Mouse (Mus musculus) forebrain, embryonic 13.5 days (tissue): ENCODE measurements around the gene Tmc8. TPM values are rescaled to one million over a fixed set of nuclear protein-coding genes. Genes with fewer than 3 reads are reported as not detected.

Source experiments
- ATAC-seq: fragments of 200-750 bp; cut with Nextera tagmentation; 2 replicates; pipeline ENCODE4 v1.8.0; 2017
- H3K27ac ChIP-seq: fragments of 300-500 bp; sonication (generic); 2 replicates; pipeline ENCODE4 v1.5.1; 2015; ENCODE audit warnings: inconsistent platforms, mild to moderate bottlenecking, moderate library complexity
- H3K27me3 ChIP-seq: fragments of 300-500 bp; sonication (generic); 2 replicates; pipeline ENCODE4 v1.6.1; 2015; ENCODE audit warnings: mild to moderate bottlenecking, inconsistent platforms
- H3K36me3 ChIP-seq: fragments of 300-500 bp; sonication (generic); 2 replicates; pipeline ENCODE4 v1.6.1; 2015; ENCODE audit warnings: mild to moderate bottlenecking, inconsistent platforms; ENCODE audit not compliant: poor library complexity, severe bottlenecking
- H3K4me1 ChIP-seq: fragments of 300-500 bp; sonication (generic); 2 replicates; pipeline ENCODE4 v1.6.1; 2015; ENCODE audit warnings: inconsistent platforms
- H3K4me2 ChIP-seq: fragments of 300-500 bp; sonication (generic); 2 replicates; pipeline ENCODE4 v1.6.1; 2015; ENCODE audit warnings: inconsistent platforms, mild to moderate bottlenecking, moderate library complexity
- H3K4me3 ChIP-seq: fragments of 300-500 bp; sonication (generic); 2 replicates; pipeline ENCODE4 v1.5.1; 2015; ENCODE audit warnings: mild to moderate bottlenecking, inconsistent platforms
- H3K9ac ChIP-seq: fragments of 300-500 bp; sonication (generic); 2 replicates; pipeline ENCODE4 v1.6.1; 2015; ENCODE audit warnings: mild to moderate bottlenecking, inconsistent platforms
- H3K9me3 ChIP-seq: fragments of 300-500 bp; sonication (generic); replicated peaks from 2 replicates; pipeline ENCODE4 v1.6.1; 2016; ENCODE audit warnings: inconsistent platforms
- WGBS: fragments of 180-500 bp; shearing (Covaris S2); methylation state at CpG from one replicate; pipeline ENCODE4 v1.1.7; 2015; 5-methylcytosine and 5-hydroxymethylcytosine counted together
- polyA plus RNA-seq: library from polyadenylated mRNA; unstranded; fragments of >200 nt; fragmentation: Nextera tagmentation; extraction: Ambion mirVana; gene quantifications from 2 replicates; pipeline ENCODE4 v1.2.1, GENCODE M21; 2015

Tmc8 gene
- polyA plus RNA-seq, 1 experiment from 2014 or later, result 0.45 TPM

DNA sequence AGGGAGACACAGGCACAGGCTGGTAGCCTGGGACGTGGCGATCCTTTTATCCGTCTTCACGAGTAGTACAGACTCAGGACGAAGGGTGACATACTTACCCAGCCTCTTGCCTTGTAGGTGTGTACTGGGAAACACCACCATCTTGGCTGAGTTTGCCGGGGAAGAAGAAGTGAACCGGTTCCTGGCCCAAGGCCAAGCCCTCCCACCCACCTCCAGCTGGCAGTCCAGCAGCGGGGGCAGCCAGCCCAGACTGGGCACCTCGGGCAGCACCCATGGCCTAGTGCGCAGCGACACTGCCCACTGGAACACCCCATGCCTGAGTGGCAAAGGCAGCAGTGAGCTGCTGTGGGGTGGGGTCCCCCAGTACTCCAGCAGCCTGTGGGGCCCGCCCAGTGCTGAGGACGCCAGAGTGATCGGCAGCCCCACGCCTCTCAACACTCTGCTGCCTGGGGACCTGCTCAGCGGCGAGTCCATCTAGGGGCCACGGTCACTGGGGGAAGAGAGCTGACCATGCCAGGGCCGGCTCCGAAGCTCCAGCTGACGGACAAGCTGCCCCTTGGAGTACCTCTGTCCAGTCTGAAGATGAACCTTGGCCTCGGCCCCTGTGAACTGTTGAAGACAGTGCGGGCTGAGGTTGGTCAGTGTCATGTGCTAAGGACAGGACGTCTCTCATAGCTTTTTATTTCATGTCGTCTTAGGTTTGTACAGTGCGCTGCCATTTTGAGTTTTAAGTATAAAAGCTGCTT lies 21.3 kb upstream of the Tmc8 start:
- Histone ChIP-seq H3K4me2 (no peak overlapping the region), H3K9ac (no peak overlapping the region), H3K9me3 (no peaks in the 10 kb centered on the region), H3K27ac (peak overlapping the region; percentile 31; the same call in 1 of the 2 replicates), H3K4me1 (no peaks in the 10 kb centered on the region), H3K4me3 (no peak overlapping the region), H3K27me3 (no peaks in the 10 kb centered on the region), H3K36me3 (peaks cover 97% of the 10 kb centered on the region)
- 90% methylated on average over 26 of the region's 26 CpGs for WGBS
- ATAC-seq, result no peak

DNA sequence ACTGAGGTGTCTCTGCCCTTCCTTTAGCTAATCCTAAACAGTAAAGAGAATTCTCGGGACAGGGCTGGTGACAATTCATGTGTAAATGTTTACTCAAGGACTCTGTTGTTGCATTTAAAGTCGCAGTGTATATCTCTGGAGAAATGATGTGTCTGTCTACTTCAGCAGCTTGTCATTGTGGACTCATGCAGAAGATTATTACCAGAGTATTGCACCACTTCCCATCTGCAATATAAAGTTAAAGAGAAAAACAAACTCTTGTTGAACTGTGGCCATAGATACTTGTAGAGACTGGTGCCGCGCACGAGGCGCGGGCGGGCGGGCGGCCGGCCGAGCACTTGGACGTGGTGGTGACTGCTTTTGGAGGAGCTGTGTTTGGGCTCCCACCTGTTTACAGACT lies 20.1 kb upstream of the Tmc8 start:
- Histone ChIP-seq H3K4me3 (no peak overlapping the region), H3K9ac (no peak overlapping the region), H3K9me3 (no peaks in the 10 kb centered on the region), H3K4me1 (no peaks in the 10 kb centered on the region), H3K27ac (no peak overlapping the region), H3K4me2 (no peak overlapping the region), H3K36me3 (peaks cover 97% of the 10 kb centered on the region), H3K27me3 (no peaks in the 10 kb centered on the region)
- no peak for ATAC-seq
- 90% methylated on average over 13 of the region's 13 CpGs for WGBS

DNA sequence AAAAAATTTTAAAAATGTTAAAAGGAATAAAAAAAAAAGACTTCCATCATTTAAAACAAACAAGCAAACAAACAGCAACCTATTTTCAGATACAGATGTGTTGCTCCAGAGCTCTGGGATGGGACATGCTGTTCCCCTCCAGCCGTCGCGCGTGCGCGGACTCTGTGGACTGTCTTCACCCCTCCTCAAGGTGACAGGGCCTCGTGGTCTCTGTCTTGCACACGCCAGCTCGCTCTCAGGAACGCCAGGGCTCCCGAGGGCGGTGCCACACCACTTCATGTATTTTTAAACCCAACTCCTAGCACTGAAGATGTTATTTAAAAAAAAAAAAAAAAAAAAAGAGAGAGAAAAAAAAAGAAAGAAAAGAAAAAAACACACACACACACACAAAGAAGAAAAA lies 19.6 kb upstream of the Tmc8 start:
- H3K36me3 ChIP-seq, result peaks cover 94% of the 10 kb centered on the region
- ATAC-seq, result no peak
- H3K9me3 ChIP-seq, result no peaks in the 10 kb centered on the region
- no peak overlapping the region for H3K27ac ChIP-seq
- no peaks in the 10 kb centered on the region for H3K4me1 ChIP-seq
- H3K9ac ChIP-seq, result no peak overlapping the region
- no peaks in the 10 kb centered on the region for H3K27me3 ChIP-seq
- no peak overlapping the region for H3K4me3 ChIP-seq
- 92% methylated on average over 12 of the region's 12 CpGs for WGBS
- no peak overlapping the region for H3K4me2 ChIP-seq

DNA sequence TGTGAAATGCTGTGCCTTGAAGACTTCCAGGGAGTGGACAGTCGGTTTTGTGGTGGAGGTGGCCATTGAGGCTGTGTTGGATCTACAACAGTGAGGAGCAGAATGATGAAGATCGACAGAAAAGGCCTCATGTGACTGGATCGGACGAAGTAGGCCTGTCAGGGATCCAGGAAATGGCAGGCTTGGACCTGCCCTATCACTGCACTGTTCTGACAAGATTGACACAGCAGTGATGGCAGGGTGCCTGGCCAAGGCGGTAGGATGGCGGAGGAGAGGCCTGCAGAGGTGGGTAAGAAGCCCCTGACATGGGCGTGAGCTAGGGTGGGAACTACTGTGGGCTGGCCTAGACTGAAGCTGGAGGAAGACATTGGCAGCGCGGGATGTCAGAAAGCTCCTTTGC lies 17.6 kb upstream of the Tmc8 start:
- no peak overlapping the region for H3K4me2 ChIP-seq
- no peaks in the 10 kb centered on the region for H3K27me3 ChIP-seq
- no peak overlapping the region for H3K4me3 ChIP-seq
- H3K27ac ChIP-seq, result no peak overlapping the region
- no peak for ATAC-seq
- H3K4me1 ChIP-seq, result peaks cover 5% of the 10 kb centered on the region
- H3K9me3 ChIP-seq, result no peaks in the 10 kb centered on the region
- WGBS, result 91% methylated on average over 9 of the region's 9 CpGs
- H3K36me3 ChIP-seq, result peaks cover 73% of the 10 kb centered on the region
- H3K9ac ChIP-seq, result no peak overlapping the region

DNA sequence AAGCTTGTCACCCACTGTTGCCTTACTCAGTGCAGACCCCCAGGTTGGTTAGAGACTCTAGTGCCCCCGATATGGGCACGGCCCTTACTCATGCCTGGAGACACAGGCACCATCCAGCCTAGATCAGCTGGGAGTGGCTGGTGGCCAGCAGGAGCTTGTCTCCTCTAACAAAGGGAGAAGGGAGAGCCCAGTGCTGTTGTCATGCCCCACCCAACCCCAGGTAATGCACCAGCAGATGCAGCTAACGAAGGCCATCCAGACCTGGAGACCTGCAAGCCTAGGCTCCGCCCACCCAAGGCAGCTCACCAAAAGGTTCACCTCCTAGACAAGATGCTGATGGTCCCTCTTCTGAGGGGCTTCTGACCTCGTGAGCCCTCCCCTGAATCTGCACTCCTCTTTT lies 16.5 kb upstream of the Tmc8 start:
- Histone ChIP-seq H3K4me1 (peaks cover 15% of the 10 kb centered on the region), H3K36me3 (peaks cover 62% of the 10 kb centered on the region), H3K4me2 (no peak overlapping the region), H3K27ac (no peak overlapping the region), H3K9ac (no peak overlapping the region), H3K4me3 (no peak overlapping the region), H3K9me3 (no peaks in the 10 kb centered on the region), H3K27me3 (no peaks in the 10 kb centered on the region)
- 91% methylated on average over 5 of the region's 5 CpGs for WGBS
- no peak for ATAC-seq

DNA sequence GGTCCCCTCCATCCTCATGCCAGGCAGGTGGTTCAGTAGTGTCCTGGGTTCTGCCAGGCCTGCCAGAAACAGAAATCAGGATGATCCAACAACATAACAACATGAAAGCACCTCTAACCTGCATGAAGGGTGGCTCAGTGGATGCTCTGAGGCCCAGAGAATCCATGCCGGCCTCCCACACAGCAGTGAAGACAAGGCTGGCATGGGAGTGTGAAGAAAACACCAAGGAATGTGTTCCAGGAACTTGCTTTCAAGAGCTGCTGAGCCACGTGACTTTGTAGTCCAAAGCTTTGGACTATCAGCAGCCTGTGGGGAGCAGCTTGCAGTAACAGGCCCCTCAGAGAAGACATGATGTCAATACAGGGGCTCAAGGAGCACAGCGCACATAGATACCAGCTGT lies 15.6 kb upstream of the Tmc8 start:
- ATAC-seq, result no peak
- H3K27ac ChIP-seq, result no peak overlapping the region; the same call in 1 of the 2 replicates
- H3K4me1 ChIP-seq, result peaks cover 16% of the 10 kb centered on the region
- peaks cover 53% of the 10 kb centered on the region for H3K36me3 ChIP-seq
- no peaks in the 10 kb centered on the region for H3K9me3 ChIP-seq
- WGBS, result 85% methylated on average over 3 of the region's 3 CpGs
- no peak overlapping the region for H3K4me3 ChIP-seq
- H3K4me2 ChIP-seq, result no peak overlapping the region
- no peaks in the 10 kb centered on the region for H3K27me3 ChIP-seq
- H3K9ac ChIP-seq, result no peak overlapping the region

DNA sequence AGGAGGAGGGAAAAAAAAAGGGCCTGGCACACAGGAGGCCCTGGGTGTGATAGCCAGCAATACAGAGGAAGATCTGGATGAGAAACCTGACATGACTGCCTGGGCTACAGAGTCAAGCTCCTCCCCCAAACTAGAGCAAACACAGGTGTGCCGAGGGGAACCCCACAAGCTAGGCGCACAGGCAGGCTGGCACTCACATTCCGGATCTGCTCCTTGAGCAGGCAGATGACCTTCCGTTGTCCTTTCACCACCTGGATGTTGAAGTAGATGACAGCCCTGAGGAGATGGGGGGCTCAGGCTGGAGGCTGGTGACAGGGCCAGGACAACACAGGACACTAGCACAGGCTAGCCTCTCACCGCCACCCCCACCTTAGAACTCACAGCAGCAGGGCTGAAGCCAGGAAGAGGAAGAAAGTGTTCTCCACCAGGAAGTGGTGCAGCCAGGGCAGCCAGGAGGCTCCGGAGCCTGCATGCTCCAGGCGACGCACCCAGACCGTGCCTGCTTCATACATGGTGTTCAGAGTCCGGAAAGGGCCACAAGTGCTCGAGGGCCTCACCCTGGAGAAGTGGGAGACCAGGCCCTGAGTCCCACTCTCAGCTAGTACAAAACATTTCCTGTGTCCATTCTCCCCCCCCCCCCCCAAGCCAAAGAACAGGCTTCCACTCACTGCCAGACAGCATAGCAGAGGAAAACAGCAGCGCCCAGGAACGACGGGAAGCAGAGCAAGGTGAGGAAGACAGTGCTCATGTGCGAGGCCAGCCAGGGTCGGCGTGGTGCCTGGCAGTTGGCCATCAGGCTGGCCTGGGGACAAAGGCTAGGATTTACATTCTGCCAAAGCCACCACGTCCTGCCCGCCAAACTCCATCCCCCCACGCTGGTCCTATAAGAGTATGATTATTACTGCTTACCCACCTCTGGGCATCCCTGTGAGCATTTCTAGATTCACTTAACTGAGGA lies 12.9 kb upstream of the Tmc8 start:
- Histone ChIP-seq H3K27me3 (no peaks in the 10 kb centered on the region), H3K36me3 (peaks cover 29% of the 10 kb centered on the region), H3K27ac (peak overlapping the region; percentile 28; the same call in 1 of the 2 replicates), H3K4me1 (peaks cover 16% of the 10 kb centered on the region), H3K9ac (no peak overlapping the region; the same call in 1 of the 2 replicates), H3K9me3 (no peaks in the 10 kb centered on the region), H3K4me2 (no peak overlapping the region), H3K4me3 (no peak overlapping the region)
- no peak for ATAC-seq
- 78% methylated on average over 20 of the region's 20 CpGs for WGBS

DNA sequence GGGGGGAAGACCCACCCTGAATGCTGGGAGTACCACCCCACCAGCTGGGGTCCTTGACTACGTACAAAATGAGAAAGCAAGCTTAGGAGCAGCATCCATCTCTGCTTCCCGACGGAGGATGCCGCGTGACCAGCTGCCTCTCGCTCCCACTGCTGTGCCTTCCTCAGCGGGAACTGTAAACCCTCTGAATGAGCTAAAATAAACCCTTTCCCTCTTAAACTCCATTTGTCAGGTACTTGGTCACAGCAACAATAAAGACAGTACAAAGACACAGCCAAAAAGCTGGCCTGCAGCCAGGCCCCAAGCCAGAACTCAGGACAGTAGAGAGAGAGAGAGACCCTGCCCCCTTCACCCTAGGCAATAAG lies 12.2 kb upstream of the Tmc8 start:
- peaks cover 23% of the 10 kb centered on the region for H3K36me3 ChIP-seq
- WGBS, result 69% methylated on average over 7 of the region's 7 CpGs
- no peak overlapping the region for H3K4me2 ChIP-seq
- 0 out of 2 replicates have a peak, but pooled peaks have one; percentile 14 for ATAC-seq
- H3K4me1 ChIP-seq, result peaks cover 16% of the 10 kb centered on the region
- no peaks in the 10 kb centered on the region for H3K9me3 ChIP-seq
- peak overlapping the region; percentile 28; the same call in 1 of the 2 replicates for H3K27ac ChIP-seq
- no peak overlapping the region for H3K4me3 ChIP-seq
- H3K9ac ChIP-seq, result no peak overlapping the region
- no peaks in the 10 kb centered on the region for H3K27me3 ChIP-seq

DNA sequence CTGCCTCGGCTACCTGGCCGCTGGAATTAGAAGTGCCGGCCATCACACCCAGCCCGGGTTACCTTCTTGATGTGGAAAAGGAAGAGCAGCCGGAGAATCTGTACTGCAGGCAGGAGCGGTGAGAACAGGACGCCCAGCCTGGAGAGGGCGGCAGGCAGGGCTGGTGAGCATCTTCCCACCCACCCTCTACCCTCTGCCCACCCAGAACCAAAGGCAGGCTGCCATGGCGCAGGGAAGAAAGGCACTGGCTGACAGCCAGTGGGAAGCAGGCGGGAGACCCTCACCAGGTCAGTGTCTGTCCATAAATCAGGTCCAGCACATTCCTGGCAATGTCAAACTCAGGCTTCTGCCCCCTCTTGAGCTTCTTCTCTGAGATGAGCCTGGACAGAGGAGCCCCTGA lies 11.5 kb upstream of the Tmc8 start:
- Histone ChIP-seq H3K4me2 (no peak overlapping the region), H3K27me3 (no peaks in the 10 kb centered on the region), H3K4me3 (no peak overlapping the region), H3K9me3 (no peaks in the 10 kb centered on the region), H3K4me1 (peaks cover 16% of the 10 kb centered on the region), H3K27ac (no peak overlapping the region), H3K9ac (no peak overlapping the region), H3K36me3 (peaks cover 15% of the 10 kb centered on the region)
- 83% methylated on average over 10 of the region's 10 CpGs for WGBS
- no peak for ATAC-seq

DNA sequence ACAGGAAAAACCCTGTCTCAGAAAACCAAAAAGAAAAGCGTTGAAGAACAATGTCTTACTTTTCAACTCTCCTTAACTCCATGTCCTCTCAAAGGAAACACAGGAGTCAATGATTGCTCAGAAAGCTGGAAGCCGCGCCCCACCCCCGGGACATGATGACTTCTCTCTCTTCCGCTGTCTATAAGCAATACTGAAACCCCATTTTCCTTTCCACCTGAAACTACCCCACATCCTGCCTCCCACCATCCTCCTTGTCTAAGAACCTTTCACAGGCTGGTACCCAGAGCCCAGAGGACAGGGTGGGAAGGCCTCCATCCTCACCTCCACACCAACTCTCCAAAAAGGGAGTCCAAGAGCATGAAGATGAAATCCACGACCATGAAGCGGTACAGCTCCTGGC lies 9.5 kb upstream of the Tmc8 start:
- H3K9me3 ChIP-seq, result no peaks in the 10 kb centered on the region
- no peak overlapping the region for H3K9ac ChIP-seq
- H3K4me2 ChIP-seq, result no peak overlapping the region
- H3K4me3 ChIP-seq, result no peak overlapping the region
- WGBS, result 93% methylated on average over 7 of the region's 7 CpGs
- H3K27ac ChIP-seq, result no peak overlapping the region
- H3K27me3 ChIP-seq, result no peaks in the 10 kb centered on the region
- no peaks in the 10 kb centered on the region for H3K36me3 ChIP-seq
- peaks cover 16% of the 10 kb centered on the region for H3K4me1 ChIP-seq
- ATAC-seq, result no peak

DNA sequence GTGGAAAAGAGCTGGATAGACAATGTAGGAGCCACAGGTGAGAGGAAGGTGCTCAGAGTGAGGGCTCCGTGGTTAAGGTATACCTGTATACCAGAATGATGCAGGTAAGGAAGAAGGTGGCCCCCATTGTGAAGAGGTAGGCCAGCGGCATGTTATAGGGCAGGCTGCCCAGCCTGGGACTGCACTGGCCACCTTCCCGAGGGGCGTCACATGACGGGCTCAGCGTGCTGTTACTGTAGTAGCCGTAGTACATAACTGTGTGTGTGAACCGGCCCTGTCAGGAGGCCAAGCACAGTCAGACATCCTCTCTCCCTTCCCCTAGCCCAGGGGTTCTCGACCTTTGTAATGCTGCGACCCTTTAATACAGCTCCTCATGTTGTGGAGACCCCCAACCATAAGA lies 7.0 kb upstream of the Tmc8 start:
- Histone ChIP-seq H3K4me1 (peaks cover 12% of the 10 kb centered on the region), H3K9ac (no peak overlapping the region), H3K4me2 (no peak overlapping the region), H3K27me3 (peaks cover 15% of the 10 kb centered on the region), H3K36me3 (no peaks in the 10 kb centered on the region), H3K9me3 (no peaks in the 10 kb centered on the region), H3K27ac (no peak overlapping the region), H3K4me3 (no peak overlapping the region)
- ATAC-seq, result no peak
- WGBS, result 90% methylated on average over 10 of the region's 10 CpGs

DNA sequence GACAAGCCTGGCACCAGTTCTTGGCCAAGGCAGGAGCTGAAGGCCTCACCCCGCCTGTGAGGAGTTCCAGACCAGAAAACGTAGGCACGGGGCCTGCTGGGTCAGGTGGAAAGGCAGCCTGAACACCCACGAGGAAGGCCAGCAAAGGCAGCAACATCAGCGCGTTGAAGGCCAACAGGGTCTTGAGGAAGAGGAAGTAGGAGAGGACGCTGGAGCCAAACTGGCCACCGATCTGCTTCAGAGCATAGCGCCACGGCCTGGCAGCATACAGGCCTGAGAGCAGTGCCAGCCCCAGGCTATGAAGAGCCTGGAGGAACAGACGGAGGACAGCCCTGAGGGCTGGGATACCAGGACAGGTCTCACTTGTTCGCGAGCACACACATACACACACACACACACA lies 6.3 kb upstream of the Tmc8 start:
- no peak overlapping the region for H3K4me2 ChIP-seq
- H3K4me1 ChIP-seq, result peaks cover 13% of the 10 kb centered on the region
- no peak for ATAC-seq
- H3K27ac ChIP-seq, result no peak overlapping the region
- H3K27me3 ChIP-seq, result peaks cover 21% of the 10 kb centered on the region
- no peaks in the 10 kb centered on the region for H3K36me3 ChIP-seq
- H3K9ac ChIP-seq, result no peak overlapping the region
- no peak overlapping the region for H3K4me3 ChIP-seq
- H3K9me3 ChIP-seq, result no peaks in the 10 kb centered on the region
- 86% methylated on average over 11 of the region's 13 CpGs for WGBS
